Mouse (Mus musculus) ES-Bruce4 (cell line): Measurements from ENCODE around the gene Gsk3b.

ENCODE experiments used
- CTCF ChIP-seq: IDR thresholded peaks from one replicate; pipeline ENCODE4 v1.8.1; 2011; ENCODE audit warnings: low read depth, low read length
- POLR2A ChIP-seq: IDR thresholded peaks from one replicate; pipeline ENCODE4 v1.8.1; 2011; ENCODE audit warnings: low read length; ENCODE audit not compliant: insufficient read depth

DNA sequence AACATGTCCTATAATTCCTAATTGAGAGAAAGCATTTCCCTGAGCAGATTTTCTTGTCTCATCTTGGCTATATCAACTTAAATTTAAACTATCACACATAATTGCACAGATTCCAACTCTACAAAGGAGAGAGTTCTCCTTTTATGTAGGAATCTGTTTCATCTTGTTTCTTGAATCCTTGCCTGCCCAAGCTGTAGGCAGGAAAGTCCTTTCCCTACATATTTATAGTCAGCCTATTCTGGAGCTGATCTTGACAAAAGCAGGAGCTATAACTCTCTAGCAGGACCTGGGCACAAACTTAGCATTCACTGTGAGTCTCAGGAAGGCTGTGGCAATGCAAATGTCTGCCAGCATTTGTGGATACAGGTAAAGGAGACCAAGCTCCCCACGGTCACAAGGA is 46.6 kb upstream of the Gsk3b start:
- TF ChIP-seq POLR2A (no peak), CTCF (no peak)
